Mouse (Mus musculus): ENCODE results near the gene Gpc6.

- no peak for TF ChIP-seq CTCF (IDR thresholded peaks at IDR 0.05; ENCODE audit: low read depth)
- TF ChIP-seq EP300 (IDR thresholded peaks at IDR 0.05; ENCODE audit: low read depth), result no peak
Observed at GRCm38 (mm10) chr14:116911768-116912167, 13.3 kb upstream of the Gpc6 start.

Data from heart, postnatal 0 days (tissue).